Mouse (Mus musculus): ENCODE measurements at regions not wholly inside any gene's neighbourhood (a gene's known extent, or its start where the extent isn't known, plus 50 kb on each side); places are given as distances from the start of the nearest gene placed in this dataset.
A peak's percentile ranks its signal among the peaks of the same experiment; 100 is the strongest.

GRCm38 (mm10) chrY:89267946-89268345, 215.3 kb downstream of the Gm21294 start:
- DNase-seq (ENCODE audit: low spot score in 2 of 2): peak in 1 of 2 experiments; percentile 3
